Mouse (Mus musculus) activated CD4-positive, CD25-positive, alpha-beta regulatory T cell, adult 9 weeks (primary cell): Measurements from ENCODE around the gene Orc5. TPM values are rescaled to one million over a fixed set of nuclear protein-coding genes. Genes with fewer than 3 reads are reported as not detected.

ENCODE experiments used
- polyA plus RNA-seq: library from polyadenylated mRNA; unstranded; fragments of 100-300 nt; shearing (Covaris generic); gene quantifications from one replicate; pipeline ENCODE4 v1.2.1, GENCODE M21; 2017

Orc5 gene
- polyA plus RNA-seq, result 61.4 TPM

GRCm38 (mm10) chr5:22550033-22550551 is at the start of gene Orc5:
TSS of gene Orc5 (minus strand) at chr5:22550429.

Other genes starting within 250 kb of the Orc5 start
- gene Reln, start 205.7 kb downstream of the Orc5 start, polyA plus RNA-seq, result not detected
- gene Lhfpl3, start 195.6 kb upstream of the Orc5 start, polyA plus RNA-seq, result not detected